Mouse (Mus musculus) gastrocnemius, postnatal 14 days (tissue): ENCODE measurements around the gene Nkx2-3. TPM values are rescaled to one million over a fixed set of nuclear protein-coding genes. Genes with fewer than 3 reads are reported as not detected.

Experiments
- DNase-seq: peaks from one replicate; pipeline ENCODE4 v3.0.0; 2021; ENCODE audit warnings: mixed read lengths
- intact Hi-C: fragments of 180-260 bp; cut with DNase I; formaldehyde crosslinking; loops from one replicate; pipeline ENCODE4 v1.15.1; 2025; ENCODE audit warnings: low total_unique reads
- total RNA-seq, 2 experiments: library from RNA; stranded (reverse); gene quantifications; 2 replicates each; pipeline ENCODE4 v1.2.3; 2021

The Nkx2-3 gene
- total RNA-seq, 2 experiments from 2014 or later = not detected

DNA sequence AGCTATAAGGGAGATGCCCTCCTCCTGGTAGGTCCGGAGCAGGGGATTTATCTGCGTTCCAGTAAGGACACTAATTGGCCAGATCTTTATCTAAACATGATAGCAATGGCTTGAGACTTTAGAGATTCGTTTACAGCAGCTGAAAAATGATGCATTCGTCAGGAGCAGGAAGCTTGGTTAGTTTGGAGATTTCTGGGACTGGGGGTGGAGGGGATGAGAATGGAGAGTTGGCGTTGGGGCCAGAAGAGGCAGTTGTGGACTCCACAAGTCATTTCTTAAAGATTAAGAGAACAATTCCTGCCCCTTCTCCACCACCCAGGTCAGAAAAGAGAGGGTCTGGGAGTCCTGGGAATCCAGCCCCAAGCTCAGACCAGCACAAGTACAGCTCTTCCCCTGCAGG, 8.6 kb upstream of the Nkx2-3 start:
- DNase-seq = no peak
- intact Hi-C loops = no loop called here

DNA sequence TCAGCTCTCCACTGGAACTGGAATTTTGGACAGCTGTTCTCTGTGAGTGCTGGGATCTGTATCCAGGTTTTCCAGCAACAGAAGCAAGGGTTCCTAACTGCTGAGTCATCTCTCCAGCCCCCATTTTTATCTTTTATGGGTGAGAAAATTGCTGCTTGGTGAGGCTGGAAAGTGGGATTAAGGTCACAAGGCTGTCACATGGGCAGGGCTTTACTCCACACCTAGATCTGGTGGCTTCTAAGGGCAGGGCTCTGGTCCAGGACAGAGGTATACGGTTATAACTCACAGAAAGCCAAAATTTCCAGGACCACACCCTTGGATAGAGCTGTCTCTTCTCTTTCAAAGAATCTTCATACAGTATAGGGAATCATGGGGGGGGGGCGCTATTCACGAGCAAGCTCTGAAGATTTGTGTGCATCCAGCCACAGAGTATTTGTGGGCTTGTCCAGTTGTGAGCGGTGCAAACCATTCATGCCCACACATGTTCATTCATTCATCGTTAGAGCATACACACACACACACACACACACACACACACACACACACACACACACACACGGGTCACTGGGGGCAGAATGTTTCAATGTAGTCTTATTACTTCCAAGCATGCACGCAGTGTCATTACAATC, 7.5 kb upstream of the Nkx2-3 start:
- intact Hi-C loops = no loop called here
- no peak for DNase-seq

DNA sequence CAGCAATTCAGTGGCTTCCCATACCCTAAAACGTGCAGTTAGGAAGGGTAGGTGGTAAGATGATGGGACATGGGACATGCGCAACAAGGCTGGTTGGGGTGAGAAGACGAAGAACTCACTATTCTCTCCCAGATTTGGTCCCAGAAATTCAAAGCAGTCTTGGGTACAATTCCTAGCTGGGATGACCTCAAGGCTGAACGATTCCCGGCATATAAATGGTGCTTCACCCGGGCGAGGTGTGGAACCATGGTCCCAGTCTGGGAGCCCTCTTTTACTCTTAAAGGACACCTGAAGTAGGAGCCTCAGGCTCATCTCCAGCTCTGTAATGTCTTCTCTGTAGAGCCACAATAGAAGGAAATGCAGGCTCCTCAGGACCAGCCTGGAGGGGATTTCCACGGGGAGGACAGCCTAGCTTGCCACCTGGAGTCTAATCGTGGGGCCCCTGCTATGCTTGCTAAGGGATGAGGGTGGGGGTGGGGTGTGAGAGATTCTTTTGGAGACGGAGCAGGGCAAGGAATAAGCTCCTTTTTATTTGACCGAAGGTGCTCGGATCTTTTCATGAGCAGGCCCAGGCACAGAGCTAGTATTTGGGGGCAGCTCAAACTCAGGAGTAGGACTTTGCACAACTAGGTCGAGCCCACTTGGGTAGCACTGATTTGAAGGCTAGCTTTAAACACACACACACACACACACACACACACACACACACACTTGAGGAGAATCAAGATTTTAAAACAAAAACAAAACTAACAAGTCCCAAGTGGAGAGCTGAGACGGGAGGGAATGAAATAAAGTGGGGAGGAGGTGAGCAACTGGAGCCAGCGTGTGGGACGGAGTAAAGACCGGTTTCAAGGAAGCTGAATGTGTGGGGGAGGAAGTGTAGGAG, 6.2 kb upstream of the Nkx2-3 start:
- DNase-seq = no peak
- intact Hi-C loops = no loop called here

DNA sequence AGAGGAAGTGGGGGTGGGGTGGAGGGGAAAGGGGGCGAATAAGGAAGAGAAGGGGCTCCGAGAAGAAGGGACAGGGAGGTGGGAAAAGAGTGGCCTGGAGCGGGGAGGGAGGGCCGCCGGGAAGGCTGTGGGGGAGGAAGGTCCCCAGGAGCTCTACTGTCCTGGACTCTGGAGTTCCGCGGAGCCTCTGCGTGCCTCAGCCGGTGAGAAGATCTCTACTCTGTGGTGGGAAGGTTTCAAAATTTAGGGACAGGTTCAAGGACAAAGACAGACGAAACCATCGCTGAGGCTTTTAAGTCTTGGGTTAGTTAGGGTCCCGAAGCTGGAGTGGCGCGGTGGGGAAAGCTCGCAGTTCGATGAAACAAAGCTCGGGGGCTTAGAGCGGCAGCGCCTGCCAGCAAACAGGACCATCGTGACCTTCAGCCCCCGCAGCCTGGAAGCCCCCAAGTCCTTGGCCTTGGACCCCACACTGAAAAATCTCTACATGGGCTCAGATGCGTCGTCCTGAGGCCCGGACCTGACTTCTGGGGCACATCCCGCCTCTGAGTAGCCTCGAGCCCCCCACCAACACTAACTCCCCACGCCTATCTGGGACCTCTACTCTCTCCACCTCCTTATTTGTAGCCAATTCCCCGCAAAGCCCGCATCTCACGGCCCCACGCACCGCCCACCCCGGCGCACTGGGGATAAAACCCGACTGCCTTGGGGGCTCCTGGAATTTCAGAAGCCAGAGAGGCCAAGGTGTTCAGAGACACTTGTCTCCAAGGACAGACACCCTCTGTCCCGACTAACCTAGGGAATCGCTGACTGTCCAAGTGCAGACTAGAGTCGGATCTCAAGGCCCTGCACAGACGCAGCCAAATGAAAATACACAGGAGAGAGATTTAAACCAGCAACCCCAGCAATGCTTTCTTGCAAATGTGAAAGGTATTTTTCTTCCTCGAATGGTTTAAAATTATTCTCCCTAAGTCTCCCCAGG, 5.3 kb upstream of the Nkx2-3 start:
- intact Hi-C loops = no loop called here
- no peak for DNase-seq

DNA sequence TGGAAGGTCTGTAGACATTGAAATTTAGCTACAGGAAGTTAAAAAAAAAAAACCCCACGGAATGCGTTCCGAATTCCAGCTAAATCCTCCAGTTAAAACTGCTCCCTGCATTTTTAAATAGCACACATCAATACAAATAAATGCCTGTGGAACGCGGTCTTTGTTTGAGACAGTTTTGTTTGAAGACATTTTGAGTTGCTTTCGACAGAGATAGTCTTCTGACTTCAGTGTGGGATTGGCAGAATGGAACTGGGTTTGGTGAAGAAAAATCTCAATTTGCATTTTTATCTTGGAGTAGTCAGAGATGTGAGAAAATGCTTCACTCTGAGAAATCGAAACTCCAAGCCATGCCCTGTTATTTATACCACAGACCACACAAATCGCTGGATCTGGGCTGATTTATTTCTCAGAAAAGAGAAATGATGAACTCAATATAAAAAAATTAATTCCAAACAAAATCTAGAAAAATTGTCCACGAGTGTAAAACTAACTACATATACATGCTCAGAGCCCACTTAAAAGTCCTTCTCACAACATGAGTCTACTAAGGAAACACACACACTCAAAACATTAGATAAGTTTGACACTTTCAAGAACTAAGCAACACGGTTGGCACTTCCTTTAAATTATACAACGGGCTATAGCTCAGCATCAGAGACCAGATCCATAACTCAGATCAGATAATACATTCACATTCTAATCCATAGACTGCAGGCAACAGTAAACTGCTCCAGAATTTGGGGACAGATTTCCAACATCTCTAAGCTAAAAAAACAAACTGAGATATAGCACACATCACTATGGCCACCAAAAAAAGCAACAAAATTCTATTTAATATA, 4.1 kb upstream of the Nkx2-3 start:
- no peak for DNase-seq
- intact Hi-C loops = no loop called here

DNA sequence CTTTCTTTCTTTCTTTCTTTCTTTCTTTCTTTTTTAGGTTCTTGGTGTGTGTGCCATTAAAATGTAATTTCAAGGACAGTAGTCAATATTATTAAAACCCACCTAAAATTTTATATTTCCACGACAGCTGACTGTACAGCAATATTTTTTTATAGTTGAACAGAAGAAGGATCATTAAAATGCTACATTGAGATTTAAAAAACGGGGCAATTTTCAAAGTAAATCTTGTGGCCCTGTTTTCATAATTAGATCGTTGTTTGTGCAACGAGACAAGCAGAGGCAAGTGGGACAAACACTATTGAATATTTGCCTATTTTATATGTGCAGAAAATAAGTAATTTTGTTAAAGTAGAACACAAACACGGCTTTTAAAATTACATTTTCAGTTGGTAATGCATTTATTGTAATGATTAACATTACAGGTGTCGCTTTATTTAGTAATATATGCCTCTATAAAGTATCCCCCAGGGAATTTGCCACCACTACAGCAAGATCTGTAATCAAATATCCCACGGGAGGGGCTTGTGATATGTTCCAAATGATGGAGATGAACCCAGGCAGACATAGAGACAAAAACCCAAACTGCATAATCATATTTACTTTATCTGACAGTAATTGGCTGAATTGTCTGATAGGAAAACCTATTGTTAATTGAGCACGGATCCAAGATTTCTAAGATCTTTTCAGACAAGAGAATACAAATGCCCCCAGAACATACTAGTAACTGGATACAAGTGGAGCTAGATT, 3.2 kb upstream of the Nkx2-3 start:
- intact Hi-C loops = no loop called here
- no peak for DNase-seq

DNA sequence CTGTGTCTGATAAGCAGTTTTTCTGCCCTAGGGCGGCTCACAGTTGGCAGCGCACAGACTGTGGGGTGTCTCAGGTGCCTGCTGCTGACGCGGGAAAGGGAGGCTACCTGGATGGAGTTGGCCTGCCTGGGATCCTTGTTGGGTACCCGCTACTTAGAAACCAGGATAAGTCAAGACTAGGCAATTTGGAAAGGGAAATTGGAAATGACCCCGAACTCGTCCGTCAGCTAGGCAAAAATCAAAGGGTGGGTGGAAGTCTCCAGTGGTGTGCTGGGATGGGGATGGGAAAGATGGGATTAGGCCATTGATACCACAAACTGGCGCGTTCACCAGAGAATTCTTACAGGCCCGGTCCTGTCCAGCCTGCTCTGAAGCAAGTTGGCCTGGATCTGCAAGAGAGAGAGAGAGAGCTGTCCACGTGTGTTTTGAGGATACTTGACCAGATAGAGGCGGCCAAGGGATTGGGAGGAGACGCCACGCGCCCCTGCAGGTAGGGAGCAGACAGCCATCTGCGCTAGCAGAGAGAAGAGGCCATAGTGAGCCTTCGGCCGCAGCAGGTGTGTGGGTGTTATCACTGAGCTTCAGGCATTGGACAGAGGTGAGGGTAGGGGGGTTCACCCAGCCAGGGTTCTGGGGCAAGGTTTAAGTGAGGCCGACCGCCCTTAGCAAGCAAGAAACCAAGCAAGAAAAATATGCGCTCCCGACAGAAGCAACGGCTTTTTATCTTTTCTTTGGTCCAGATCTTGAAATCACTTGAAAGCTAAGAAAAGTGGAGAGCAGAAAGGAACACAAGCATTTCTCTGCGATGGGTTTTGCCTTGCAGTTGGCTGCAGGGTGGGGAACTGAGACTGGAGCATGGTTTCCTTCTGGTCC, 2.4 kb upstream of the Nkx2-3 start:
- DNase-seq = no peak
- intact Hi-C loops = no loop called here

DNA sequence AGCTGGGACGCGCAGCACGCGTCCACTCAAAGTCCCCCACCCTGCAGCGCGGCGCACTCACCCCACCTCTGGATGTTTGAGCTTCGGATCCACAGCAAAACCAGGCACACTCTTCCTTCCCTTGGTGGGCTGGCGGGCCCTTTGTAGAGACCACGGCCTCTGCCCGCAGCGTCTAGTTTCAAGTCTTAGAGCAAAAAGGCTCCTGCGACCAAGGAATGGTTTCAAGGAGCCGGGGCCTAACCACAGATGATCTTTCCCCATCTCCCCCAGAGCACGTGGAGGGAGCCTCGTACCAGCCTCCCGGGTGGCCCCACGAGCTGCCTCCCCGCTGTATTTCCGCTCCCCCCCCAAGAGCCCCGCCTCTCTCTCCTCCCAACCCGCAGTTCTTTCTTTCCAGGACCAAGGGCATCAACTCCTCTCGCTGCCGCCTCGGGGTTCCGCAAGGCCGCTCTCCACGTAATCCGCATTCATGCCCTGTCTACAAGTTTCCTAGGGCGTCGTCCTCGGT, 1.7 kb upstream of the Nkx2-3 start:
- no peak for DNase-seq
- intact Hi-C loops = no loop called here

DNA sequence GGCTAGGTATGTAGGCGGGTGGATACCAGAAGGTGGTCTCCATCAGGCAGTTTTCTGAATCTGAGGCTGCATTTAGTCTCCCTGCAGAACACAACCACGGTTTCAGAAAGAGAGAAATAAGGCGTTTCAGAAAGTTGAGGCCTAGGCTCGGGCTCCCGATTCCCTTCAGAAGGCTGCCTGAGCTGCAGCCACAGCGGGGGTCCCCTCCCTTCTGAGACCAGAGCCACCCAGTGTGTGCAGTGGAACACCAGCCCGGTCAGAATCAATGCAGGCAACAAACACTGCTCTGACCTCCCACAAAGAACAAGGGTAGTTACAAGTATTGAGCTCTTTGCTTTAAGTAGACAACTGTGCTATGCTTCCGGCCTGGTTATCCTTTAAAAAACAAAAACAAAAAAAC, 1.0 kb upstream of the Nkx2-3 start:
- DNase-seq = no peak
- intact Hi-C loops = no loop called here

DNA sequence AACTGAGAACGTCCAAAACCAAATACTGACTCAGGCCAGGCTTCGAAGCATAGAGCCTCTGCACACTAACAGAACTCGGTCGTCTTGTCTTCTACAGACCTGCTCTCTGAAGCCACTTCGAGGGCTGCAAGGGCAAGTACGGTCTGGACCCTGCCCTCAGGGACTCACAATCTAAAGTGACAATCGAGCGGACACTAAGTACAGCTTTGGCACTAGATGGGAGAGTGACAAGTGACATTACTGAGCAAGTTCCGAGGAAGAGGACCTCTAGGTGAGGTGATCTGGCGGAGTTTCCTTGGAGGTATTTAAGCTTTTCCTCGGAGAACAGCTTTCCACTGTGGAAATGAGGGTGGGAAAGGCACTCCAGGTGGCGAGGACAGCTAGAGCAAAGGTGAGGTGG, 564 bp upstream of the Nkx2-3 start:
- no peak for DNase-seq
- intact Hi-C loops = no loop called here

DNA sequence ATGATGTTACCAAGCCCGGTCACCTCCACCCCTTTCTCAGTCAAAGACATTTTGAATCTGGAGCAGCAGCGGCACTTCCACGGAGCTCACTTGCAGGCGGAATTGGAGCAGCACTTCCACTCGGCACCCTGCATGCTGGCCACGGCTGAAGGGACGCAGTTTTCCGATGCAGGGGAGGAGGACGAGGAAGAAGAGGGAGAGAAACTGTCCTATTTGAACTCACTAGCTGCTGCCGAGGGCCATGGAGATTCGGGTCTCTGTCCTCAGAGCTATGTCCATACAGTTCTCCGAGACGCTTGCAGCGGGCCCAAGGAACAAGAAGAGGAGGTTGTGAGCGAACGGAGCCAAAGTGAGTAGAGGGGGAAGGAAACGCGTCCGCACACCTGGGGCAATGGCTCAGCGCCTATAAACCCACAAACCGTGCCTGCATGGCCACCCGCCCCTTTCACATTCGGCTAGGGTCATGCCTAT, 411 bp downstream of the Nkx2-3 start:
- intact Hi-C loops = no loop called here
- no peak for DNase-seq

DNA sequence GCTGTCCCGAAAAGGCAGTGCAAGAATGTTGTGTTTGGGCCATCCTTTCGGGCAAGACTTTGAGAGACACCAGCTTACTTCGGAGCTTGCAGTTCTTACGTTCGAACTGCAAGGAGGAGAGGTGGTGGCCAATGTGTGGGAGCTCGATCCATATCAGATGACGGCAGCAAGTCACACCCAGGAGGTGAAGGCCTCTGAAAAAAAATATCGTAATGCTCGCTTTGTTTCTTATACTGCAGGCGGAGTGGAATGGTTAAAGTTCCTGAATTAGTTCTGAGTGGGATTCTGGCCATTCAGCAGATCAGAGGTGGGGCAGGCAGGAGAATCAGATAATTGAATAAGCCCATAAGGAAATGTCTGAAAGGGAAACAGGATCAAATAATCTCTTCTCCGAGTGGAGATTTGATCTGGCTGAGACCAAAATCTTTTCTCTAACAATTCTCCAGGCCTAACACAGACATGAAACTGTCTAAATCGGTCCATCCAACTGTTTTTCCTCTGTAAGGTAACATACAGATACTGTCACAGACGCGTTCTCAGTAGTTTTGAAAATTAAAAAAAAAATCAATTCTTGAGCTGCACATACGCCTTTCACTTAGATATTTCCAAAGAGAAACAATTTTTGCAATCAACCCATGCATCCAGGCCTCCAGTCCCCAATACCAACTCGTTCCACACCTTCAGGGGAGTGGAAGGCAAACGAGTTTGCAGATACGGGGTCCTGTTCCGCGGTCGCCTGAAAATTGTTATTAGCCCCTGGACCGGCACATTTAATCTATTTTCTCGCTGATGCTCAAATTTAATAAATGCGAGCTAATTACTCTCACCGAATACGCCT, 1.4 kb downstream of the Nkx2-3 start:
- intact Hi-C loops = no loop called here
- DNase-seq = no peak

DNA sequence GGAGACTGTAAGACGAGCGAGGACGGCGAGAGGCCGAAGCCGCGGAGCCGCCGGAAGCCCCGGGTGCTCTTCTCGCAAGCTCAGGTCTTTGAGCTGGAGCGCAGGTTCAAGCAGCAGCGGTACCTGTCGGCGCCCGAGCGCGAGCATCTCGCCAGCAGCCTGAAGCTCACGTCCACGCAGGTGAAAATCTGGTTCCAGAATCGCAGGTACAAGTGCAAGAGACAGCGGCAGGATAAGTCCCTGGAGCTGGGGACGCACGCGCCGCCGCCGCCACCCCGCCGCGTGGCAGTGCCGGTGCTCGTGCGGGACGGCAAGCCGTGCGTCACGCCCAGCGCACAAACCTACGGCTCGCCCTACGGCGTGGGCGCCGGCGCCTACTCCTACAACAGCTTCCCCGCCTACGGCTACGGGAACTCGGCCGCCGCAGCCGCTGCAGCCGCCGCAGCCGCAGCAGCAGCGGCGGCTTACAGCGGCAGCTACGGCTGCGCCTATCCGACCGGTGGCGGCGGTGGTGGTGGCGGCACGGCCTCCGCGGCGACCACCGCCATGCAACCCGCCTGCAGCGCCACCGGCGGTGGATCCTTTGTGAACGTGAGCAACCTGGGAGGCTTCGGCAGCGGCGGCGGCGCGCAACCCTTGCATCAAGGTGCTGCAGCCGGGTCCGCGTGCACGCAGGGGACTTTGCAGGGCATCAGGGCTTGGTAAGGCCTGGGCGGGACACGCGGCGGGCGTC, 2.4 kb downstream of the Nkx2-3 start:
- no peak for DNase-seq
- intact Hi-C loops = no loop called here

DNA sequence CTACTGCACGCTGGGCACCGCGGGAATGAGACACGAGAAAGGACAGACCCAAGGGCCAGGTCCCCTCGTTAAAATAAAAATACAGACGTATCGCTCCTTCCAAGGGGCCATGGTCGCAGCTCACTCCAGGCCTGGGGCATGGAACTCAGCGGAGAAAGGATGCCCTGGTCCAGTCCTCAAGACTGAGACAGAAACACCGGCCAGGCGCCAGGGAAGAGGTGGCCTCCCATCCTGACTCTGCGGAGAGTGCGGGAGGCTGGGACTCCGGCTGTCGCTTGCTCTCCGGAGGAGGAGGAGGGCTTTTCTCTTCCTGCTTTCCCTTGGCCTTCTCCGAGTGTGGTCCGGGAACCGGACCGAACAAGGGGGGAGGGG, 2.9 kb downstream of the Nkx2-3 start:
- DNase-seq = no peak
- intact Hi-C loops = no loop called here

DNA sequence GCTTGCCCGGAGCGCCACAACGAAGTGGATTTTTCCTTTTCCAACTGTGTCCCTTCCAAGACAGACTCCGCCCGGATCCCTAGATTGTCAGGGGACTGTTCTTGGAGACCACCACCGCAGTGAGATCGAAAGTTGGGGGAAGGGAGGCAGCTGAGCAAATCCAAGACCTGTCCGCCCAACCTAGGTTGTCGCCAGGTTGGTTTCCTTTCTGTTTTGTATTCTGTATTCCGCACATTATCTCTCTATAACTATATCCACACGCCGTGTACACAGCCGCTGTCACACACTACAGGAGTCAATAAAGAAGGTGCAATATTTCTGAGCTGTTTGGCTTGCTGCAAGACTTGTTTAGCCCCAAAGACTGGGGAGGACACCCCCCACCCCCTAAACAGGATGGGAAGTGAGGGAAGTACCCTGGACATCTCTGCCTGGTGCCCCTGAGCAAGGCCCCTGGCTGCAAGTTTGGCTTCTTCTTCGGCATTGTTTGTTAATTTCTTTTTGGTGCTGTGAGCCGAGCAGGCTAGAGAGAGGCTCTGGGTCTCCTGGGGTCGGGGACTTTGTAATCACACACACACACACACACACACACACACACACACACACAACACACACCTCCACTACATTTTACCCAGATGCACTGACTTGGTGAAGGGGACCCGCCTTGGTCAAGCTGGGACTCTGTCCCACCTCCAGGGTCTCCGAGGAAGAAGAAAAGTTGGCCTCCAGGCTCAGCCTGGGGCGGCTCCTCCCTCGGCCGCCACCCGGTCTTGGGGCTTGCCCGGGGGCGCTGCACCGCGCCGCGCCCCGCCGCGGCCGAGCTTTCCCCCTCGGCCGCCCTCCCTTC, 3.7 kb downstream of the Nkx2-3 start:
- no peak for DNase-seq
- intact Hi-C loops = no loop called here
